In genomic region chr15:21315457-21315856, GRCm38 (mm10) we compare ENCODE assay signal across 26 mouse cellular contexts.
"Had no signal": no experiment of that assay in that cellular context is flagged by ENCODE, and none has a peak within 500 bp of the region (broad histone marks: within the 10 kb centered on the region; RNA-seq: fewer than 3 reads in every experiment).

No protein-coding gene starts in this region.

- H3K4me3 ChIP-seq: kidney, embryonic 15.5 days; layer of hippocampus, adult 2 months; limb, embryonic 10.5 days; limb, embryonic 13.5 days; liver, embryonic 12.5 days; liver, embryonic 15.5 days; lung, embryonic 15.5 days; megakaryocyte, embryonic 14.5 days; midbrain, embryonic 10.5 days; midbrain, embryonic 13.5 days; myocyte; neural tube, embryonic 13.5 days; stomach, embryonic 15.5 days had no signal

- H3K36me3 ChIP-seq: kidney, embryonic 15.5 days; limb, embryonic 10.5 days; limb, embryonic 13.5 days; liver, embryonic 12.5 days; liver, embryonic 15.5 days; lung, embryonic 15.5 days; midbrain, embryonic 10.5 days; midbrain, embryonic 13.5 days; neural tube, embryonic 13.5 days; stomach, embryonic 15.5 days had no signal

- DNase-seq: kidney, adult 8-10 months; kidney, postnatal 14 days; kidney, postnatal 4 days; liver; lung, adult 18-20 months; lung, postnatal 10 days; lung, postnatal 36 days; retina, postnatal 1 day; right cerebral cortex, postnatal 25 days; spleen, adult 18-20 months; thymus, adult 18-20 months; thymus, postnatal 36 days had no signal

- H3K27ac ChIP-seq: kidney, embryonic 15.5 days; layer of hippocampus, adult 2 months; limb, embryonic 10.5 days; limb, embryonic 13.5 days; liver, embryonic 12.5 days; liver, embryonic 15.5 days; lung, embryonic 15.5 days; midbrain, embryonic 10.5 days; midbrain, embryonic 13.5 days; neural tube, embryonic 13.5 days; stomach, embryonic 15.5 days had no signal

- H3K4me2 ChIP-seq: kidney, embryonic 15.5 days; limb, embryonic 13.5 days; liver, embryonic 12.5 days; liver, embryonic 15.5 days; lung, embryonic 15.5 days; midbrain, embryonic 13.5 days; neural tube, embryonic 13.5 days; stomach, embryonic 15.5 days had no signal

- H3K9me3 ChIP-seq: kidney, embryonic 15.5 days; limb, embryonic 10.5 days; limb, embryonic 13.5 days; liver, embryonic 12.5 days; liver, embryonic 15.5 days; lung, embryonic 15.5 days; megakaryocyte, embryonic 14.5 days; midbrain, embryonic 10.5 days; midbrain, embryonic 13.5 days; neural tube, embryonic 13.5 days; stomach, embryonic 15.5 days had no signal

- H3K27me3 ChIP-seq: kidney, embryonic 15.5 days; limb, embryonic 13.5 days; liver, embryonic 12.5 days; liver, embryonic 15.5 days; lung, embryonic 15.5 days; megakaryocyte, embryonic 14.5 days; midbrain, embryonic 13.5 days; neural tube, embryonic 13.5 days; stomach, embryonic 15.5 days had no signal

- ATAC-seq: liver, embryonic 12.5 days; midbrain, embryonic 13.5 days; midbrain, embryonic 16.5 days had no signal

- H3K4me1 ChIP-seq: kidney, embryonic 15.5 days; limb, embryonic 10.5 days; limb, embryonic 13.5 days; liver, embryonic 12.5 days; liver, embryonic 15.5 days; lung, embryonic 15.5 days; megakaryocyte, embryonic 14.5 days; midbrain, embryonic 10.5 days; midbrain, embryonic 13.5 days; neural tube, embryonic 13.5 days; stomach, embryonic 15.5 days had no signal

- H3K9ac ChIP-seq: kidney, embryonic 15.5 days; limb, embryonic 13.5 days; liver, embryonic 12.5 days; liver, embryonic 15.5 days; lung, embryonic 15.5 days; midbrain, embryonic 13.5 days; neural tube, embryonic 13.5 days; stomach, embryonic 15.5 days had no signal
